Mouse (Mus musculus): ENCODE data around the gene Rassf4.

- TF ChIP-seq POLR2A (IDR thresholded peaks at IDR 0.05; ENCODE audit: extremely low read depth, insufficient read depth, low read length) (no peak), CTCF (IDR thresholded peaks at IDR 0.05; ENCODE audit: low read depth, low read length) (no peak)
These were observed 41.4 kb upstream of the Rassf4 start for GRCm38 (mm10) chr6:116715166-116715565.

Measured in liver, adult 2 months (tissue).